Mouse (Mus musculus) forebrain, embryonic 10.5 days (tissue): ENCODE measurements around the gene Tti1. TPM values are rescaled to one million over a fixed set of nuclear protein-coding genes. Genes with fewer than 3 reads are reported as not detected.
A peak's percentile ranks its signal among the peaks of the same experiment; 100 is the strongest.
"Not testable (repeated sequence)": the region's sequence is repeated elsewhere in the genome, so short reads cannot be mapped to it uniquely, and the experiment has no call there.

Experiments used
- DNase-seq: peaks from one replicate; pipeline ENCODE4 v3.0.0-alpha.2; 2017; ENCODE audit warnings: low spot score; ENCODE audit errors: extremely low spot score
- H3K27ac ChIP-seq: fragments of 300-500 bp; sonication (generic); 2 replicates; pipeline ENCODE4 v1.5.1; 2016; ENCODE audit warnings: mild to moderate bottlenecking
- H3K27me3 ChIP-seq: fragments of 300-500 bp; sonication (generic); 2 replicates; pipeline ENCODE4 v1.6.1; 2016; ENCODE audit warnings: mild to moderate bottlenecking; ENCODE audit not compliant: poor library complexity, severe bottlenecking
- H3K36me3 ChIP-seq: fragments of 300-500 bp; sonication (generic); replicated peaks from 2 replicates; pipeline ENCODE4 v1.6.1; 2016; ENCODE audit warnings: mild to moderate bottlenecking, moderate library complexity
- H3K4me1 ChIP-seq: fragments of 300-500 bp; sonication (generic); 2 replicates; pipeline ENCODE4 v1.6.1; 2016
- H3K4me3 ChIP-seq: fragments of 300-500 bp; sonication (generic); 2 replicates; pipeline ENCODE4 v1.5.1; 2016; ENCODE audit warnings: mild to moderate bottlenecking, moderate library complexity
- H3K9me3 ChIP-seq: fragments of 300-500 bp; sonication (generic); 2 replicates; pipeline ENCODE4 v1.6.1; 2016; ENCODE audit warnings: mild to moderate bottlenecking, moderate library complexity
- WGBS: fragments of 180-500 bp; shearing (Covaris S2); methylation state at CpG from one replicate; pipeline ENCODE4 v1.1.7; 2016; 5-methylcytosine and 5-hydroxymethylcytosine counted together
- polyA plus RNA-seq: library from polyadenylated mRNA; unstranded; fragments of >200 nt; fragmentation: Nextera tagmentation; extraction: Ambion mirVana; gene quantifications from 2 replicates; pipeline ENCODE4 v1.2.1, GENCODE M21; 2016

The Tti1 gene
- polyA plus RNA-seq, 1 experiment from 2014 or later = 44.7 TPM

DNA sequence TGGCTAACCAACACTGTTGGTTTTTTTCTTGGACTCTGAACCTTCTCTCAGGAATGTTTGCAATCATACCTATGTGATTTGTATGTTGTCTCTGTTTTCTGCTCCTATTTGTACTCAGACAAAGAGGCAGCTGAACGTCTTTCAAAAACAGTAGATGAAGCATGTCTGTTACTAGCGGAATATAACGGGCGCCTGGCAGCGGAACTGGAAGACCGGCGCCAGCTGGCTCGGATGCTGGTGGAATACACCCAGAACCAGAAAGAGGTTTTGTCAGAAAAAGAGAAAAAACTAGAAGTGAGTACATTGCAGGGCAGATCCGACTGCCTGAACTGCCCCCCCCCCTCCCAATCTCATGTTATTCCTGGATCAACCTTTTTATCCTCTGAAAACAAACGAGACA lies 30.3 kb upstream of the Tti1 start:
- 95% methylated on average over 10 of the region's 10 CpGs for WGBS
- H3K4me3 ChIP-seq = no peak overlapping the region
- DNase-seq = no peak
- H3K36me3 ChIP-seq = peaks cover 92% of the 10 kb centered on the region
- no peaks in the 10 kb centered on the region for H3K27me3 ChIP-seq
- H3K9me3 ChIP-seq = no peaks in the 10 kb centered on the region
- no peak overlapping the region for H3K27ac ChIP-seq
- H3K4me1 ChIP-seq = no peaks in the 10 kb centered on the region

GRCm38 (mm10) chr2:158057030-158057429 lies 28.8 kb upstream of the Tti1 start:
- peak; percentile 7 for DNase-seq
- peaks cover 89% of the 10 kb centered on the region for H3K36me3 ChIP-seq
- WGBS = 91% methylated on average over 3 of the region's 3 CpGs

DNA sequence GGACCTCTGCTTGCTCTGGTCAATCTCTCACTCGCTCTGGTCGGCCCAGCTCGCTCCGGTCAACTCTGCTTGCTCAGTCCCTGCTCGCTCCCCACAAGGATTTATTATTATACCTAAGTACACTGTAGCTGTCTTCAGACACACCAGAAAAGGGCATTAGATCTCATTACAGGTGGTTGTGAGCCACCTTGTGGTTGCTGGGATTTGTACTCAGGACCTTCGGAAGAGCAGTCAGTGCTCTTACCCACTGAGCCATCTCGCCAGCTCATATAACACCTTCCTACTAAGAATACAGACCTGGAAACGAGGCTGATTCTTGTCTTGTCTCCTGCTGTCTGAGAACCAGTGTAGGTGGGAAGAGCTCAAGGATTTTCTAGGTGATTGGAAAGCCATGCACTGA lies 27.1 kb upstream of the Tti1 start:
- not testable (repeated sequence) for H3K27ac ChIP-seq, H3K4me3 ChIP-seq, H3K9me3 ChIP-seq, H3K4me1 ChIP-seq, H3K27me3 ChIP-seq
- 87% methylated on average over 8 of the region's 8 CpGs for WGBS
- peak; percentile 6 for DNase-seq
- H3K36me3 ChIP-seq = peaks cover 85% of the 10 kb centered on the region

More at GRCm38 (mm10) chr2:158057030-158057429, 28.8 kb upstream of the Tti1 start:
- Histone ChIP-seq H3K9me3 (no peaks in the 10 kb centered on the region), H3K4me1 (no peaks in the 10 kb centered on the region), H3K27ac (no peak overlapping the region), H3K4me3 (no peak overlapping the region), H3K27me3 (no peaks in the 10 kb centered on the region)

GRCm38 (mm10) chr2:158054596-158054995 lies 26.4 kb upstream of the Tti1 start:
- H3K9me3 ChIP-seq = no peaks in the 10 kb centered on the region
- H3K36me3 ChIP-seq = peaks cover 85% of the 10 kb centered on the region
- DNase-seq = peak; percentile 12
- H3K4me3 ChIP-seq = no peak overlapping the region
- H3K27ac ChIP-seq = no peak overlapping the region
- H3K27me3 ChIP-seq = no peaks in the 10 kb centered on the region
- WGBS = 95% methylated on average over 3 of the region's 3 CpGs
- H3K4me1 ChIP-seq = no peaks in the 10 kb centered on the region

GRCm38 (mm10) chr2:158050116-158050515 lies 21.9 kb upstream of the Tti1 start:
- WGBS = 94% methylated on average over 8 of the region's 8 CpGs
- peak; percentile 7 for DNase-seq
- no peaks in the 10 kb centered on the region for H3K9me3 ChIP-seq
- H3K36me3 ChIP-seq = peaks cover 83% of the 10 kb centered on the region
- H3K27me3 ChIP-seq = no peaks in the 10 kb centered on the region
- no peaks in the 10 kb centered on the region for H3K4me1 ChIP-seq
- no peak overlapping the region for H3K27ac ChIP-seq
- no peak overlapping the region for H3K4me3 ChIP-seq

DNA sequence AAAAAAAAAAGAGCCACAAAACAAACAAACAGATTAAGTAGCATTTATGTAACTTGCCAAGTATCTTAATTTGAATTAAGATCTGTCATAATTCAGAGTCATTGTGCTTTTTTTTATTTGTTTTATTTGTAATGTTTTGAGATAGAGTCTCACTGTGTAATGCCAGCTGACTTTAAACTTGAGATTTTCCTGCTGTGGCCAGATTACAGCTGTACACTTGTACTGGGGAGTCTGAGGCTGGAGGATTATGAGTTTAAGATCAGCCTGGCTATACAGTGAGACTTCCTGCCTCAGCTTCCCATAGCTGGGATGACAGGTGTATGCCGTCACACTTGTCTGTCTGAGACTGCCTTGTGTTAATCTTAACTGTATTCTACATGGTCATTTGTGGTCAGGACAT lies 20.5 kb upstream of the Tti1 start:
- DNase-seq = no peak
- no peak overlapping the region for H3K27ac ChIP-seq
- H3K4me3 ChIP-seq = no peak overlapping the region
- peaks cover 88% of the 10 kb centered on the region for H3K36me3 ChIP-seq
- H3K4me1 ChIP-seq = no peaks in the 10 kb centered on the region
- WGBS = 96% methylated on average over 1 of the region's 1 CpGs
- no peaks in the 10 kb centered on the region for H3K27me3 ChIP-seq
- no peaks in the 10 kb centered on the region for H3K9me3 ChIP-seq

DNA sequence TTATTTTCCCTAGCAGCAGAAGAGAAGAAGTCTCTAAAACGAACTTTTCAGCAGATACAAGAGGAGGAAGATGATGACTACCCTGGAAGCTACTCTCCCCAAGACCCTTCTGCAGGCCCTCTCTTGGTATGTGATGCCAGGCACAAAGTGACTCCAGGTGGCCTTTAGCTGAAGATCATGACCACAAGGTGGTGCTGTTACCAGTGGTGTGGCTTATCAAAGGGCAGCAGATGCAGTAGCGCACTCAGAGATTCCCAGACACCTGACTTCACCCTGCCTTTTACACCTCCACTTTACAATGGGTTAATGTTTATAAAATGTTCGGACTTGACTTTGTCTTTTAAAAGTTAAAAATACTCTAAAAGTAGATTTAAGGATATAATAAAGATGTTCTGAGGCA lies 19.7 kb upstream of the Tti1 start:
- DNase-seq = peak; percentile 27
- no peaks in the 10 kb centered on the region for H3K27me3 ChIP-seq
- H3K27ac ChIP-seq = no peak overlapping the region
- no peak overlapping the region for H3K4me3 ChIP-seq
- no peaks in the 10 kb centered on the region for H3K9me3 ChIP-seq
- WGBS = 74% methylated on average over 3 of the region's 3 CpGs
- H3K36me3 ChIP-seq = peaks cover 94% of the 10 kb centered on the region
- no peaks in the 10 kb centered on the region for H3K4me1 ChIP-seq

DNA sequence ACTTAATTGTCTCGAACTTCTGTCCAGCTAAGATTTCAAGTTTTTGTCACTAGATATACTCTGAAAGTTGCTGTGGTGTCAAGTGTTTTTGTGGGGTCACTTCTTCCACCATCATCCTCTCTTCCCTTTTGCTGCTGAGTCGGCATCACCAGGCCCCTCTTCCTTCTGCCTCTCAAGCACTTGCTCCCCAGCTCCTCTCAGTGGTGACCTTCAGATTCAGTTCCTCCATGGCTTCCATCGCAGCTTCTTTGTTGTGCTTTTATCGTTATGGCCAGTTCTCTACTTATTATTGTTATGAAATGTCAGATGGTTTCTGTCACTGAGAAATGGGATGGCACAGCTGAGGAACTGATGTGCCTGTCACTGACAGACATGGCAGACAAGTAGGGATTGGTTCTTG lies 18.0 kb upstream of the Tti1 start:
- peak; percentile 8 for DNase-seq
- 85% methylated on average over 4 of the region's 4 CpGs for WGBS
- Histone ChIP-seq H3K4me1 (no peaks in the 10 kb centered on the region), H3K36me3 (peaks cover 94% of the 10 kb centered on the region), H3K27me3 (no peaks in the 10 kb centered on the region), H3K27ac (no peak overlapping the region), H3K9me3 (no peaks in the 10 kb centered on the region), H3K4me3 (no peak overlapping the region)

DNA sequence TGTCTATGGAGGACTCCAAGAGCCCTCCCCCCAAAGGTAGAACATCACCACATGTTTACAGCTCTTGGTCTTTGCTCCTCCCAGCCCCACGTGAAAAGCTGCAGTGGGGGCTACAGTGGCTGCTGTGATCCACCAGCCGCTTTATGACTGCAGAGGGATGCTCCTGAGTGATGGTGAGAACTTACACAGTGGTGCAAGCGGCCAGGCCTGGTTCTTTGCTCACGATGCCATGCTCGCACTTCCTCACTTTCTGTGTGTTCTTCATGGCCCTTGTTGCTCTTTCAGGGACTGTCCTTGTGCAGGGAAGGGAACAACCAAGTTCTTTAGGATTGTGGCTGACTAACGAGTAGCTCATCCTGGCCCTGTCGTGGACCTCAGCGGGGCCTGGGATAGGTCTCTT lies 15.3 kb upstream of the Tti1 start:
- 93% methylated on average over 8 of the region's 8 CpGs for WGBS
- Histone ChIP-seq H3K9me3 (no peaks in the 10 kb centered on the region), H3K27ac (no peak overlapping the region), H3K4me3 (no peak overlapping the region), H3K27me3 (no peaks in the 10 kb centered on the region), H3K36me3 (peaks cover 94% of the 10 kb centered on the region), H3K4me1 (no peaks in the 10 kb centered on the region)
- DNase-seq = no peak

DNA sequence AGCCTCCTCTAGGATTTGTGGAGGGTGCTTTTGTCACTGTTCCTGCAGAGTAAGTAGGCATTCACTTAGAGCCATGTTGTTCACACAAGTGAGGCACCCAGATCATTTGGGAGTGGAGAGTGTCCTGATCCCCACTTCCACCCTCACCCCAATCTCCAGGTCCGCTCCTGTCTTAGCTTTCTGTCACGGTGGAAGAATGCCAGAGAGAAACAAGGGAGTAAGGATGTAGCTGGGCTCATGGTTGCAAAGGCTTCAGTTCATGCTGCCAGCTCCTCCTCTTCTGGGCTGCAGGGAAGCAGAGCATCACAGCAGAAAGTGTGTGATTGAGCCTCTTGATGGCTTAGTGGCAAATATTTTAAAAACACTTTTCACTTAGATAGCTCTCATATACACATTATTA lies 12.2 kb upstream of the Tti1 start:
- H3K36me3 ChIP-seq = peaks cover 92% of the 10 kb centered on the region
- H3K27ac ChIP-seq = no peak overlapping the region
- WGBS = 89% methylated on average over 2 of the region's 2 CpGs
- no peak for DNase-seq
- no peaks in the 10 kb centered on the region for H3K27me3 ChIP-seq
- no peaks in the 10 kb centered on the region for H3K4me1 ChIP-seq
- no peaks in the 10 kb centered on the region for H3K9me3 ChIP-seq
- H3K4me3 ChIP-seq = no peak overlapping the region

GRCm38 (mm10) chr2:158039662-158040061 lies 11.4 kb upstream of the Tti1 start:
- H3K4me3 ChIP-seq = no peak overlapping the region
- no peaks in the 10 kb centered on the region for H3K4me1 ChIP-seq
- H3K27ac ChIP-seq = no peak overlapping the region
- H3K36me3 ChIP-seq = peaks cover 84% of the 10 kb centered on the region
- no peak for DNase-seq
- H3K9me3 ChIP-seq = no peaks in the 10 kb centered on the region
- H3K27me3 ChIP-seq = no peaks in the 10 kb centered on the region
- WGBS = 79% methylated on average over 1 of the region's 1 CpGs

GRCm38 (mm10) chr2:158037571-158037970 lies 9.3 kb upstream of the Tti1 start:
- WGBS = 98% methylated on average over 1 of the region's 1 CpGs
- no peak for DNase-seq
- Histone ChIP-seq H3K27me3 (no peaks in the 10 kb centered on the region), H3K36me3 (peaks cover 77% of the 10 kb centered on the region), H3K4me1 (no peaks in the 10 kb centered on the region), H3K4me3 (no peak overlapping the region), H3K27ac (no peak overlapping the region), H3K9me3 (no peaks in the 10 kb centered on the region)

DNA sequence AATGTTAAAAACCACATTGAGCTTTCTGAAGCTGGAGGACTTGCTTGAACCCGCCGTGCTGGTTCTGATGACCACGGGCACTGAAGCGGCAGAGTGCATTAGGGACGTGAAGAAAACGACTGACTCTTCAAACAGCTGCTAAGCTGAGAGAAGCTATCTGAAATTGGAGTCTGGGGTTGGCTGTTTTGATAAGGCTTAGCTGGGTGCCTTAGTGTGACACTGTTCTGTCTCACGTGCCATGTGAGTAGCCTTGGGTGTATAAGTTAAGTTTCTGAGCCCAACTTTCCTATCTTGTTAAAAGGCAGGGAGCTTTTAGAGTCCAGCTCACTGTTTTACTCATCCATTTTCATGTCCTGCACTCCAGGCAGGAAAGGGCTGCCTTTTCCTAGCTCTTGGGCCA lies 8.7 kb upstream of the Tti1 start:
- WGBS = 94% methylated on average over 7 of the region's 7 CpGs

GRCm38 (mm10) chr2:158036408-158036807 lies 8.2 kb upstream of the Tti1 start:
- Histone ChIP-seq H3K9me3 (no peaks in the 10 kb centered on the region), H3K27ac (no peak overlapping the region), H3K36me3 (peaks cover 75% of the 10 kb centered on the region), H3K4me1 (peaks cover 3% of the 10 kb centered on the region), H3K27me3 (no peaks in the 10 kb centered on the region), H3K4me3 (no peak overlapping the region)
- WGBS = 91% methylated on average over 6 of the region's 6 CpGs
- no peak for DNase-seq

More for the DNA sequence above, 8.7 kb upstream of the Tti1 start:
- peaks cover 77% of the 10 kb centered on the region for H3K36me3 ChIP-seq
- H3K4me3 ChIP-seq = no peak overlapping the region
- no peak for DNase-seq
- H3K27ac ChIP-seq = no peak overlapping the region
- H3K27me3 ChIP-seq = no peaks in the 10 kb centered on the region
- H3K4me1 ChIP-seq = no peaks in the 10 kb centered on the region
- no peaks in the 10 kb centered on the region for H3K9me3 ChIP-seq
